Mouse (Mus musculus) hindbrain, postnatal 0 days (tissue): Measurements from ENCODE around the gene Mrps35. TPM values are rescaled to one million over a fixed set of nuclear protein-coding genes. Genes with fewer than 3 reads are reported as not detected.

Experiments
- ATAC-seq: fragments of 200-750 bp; cut with Nextera tagmentation; 2 replicates; pipeline ENCODE4 v1.8.0; 2017; ENCODE audit warnings: mild to moderate bottlenecking, moderate TSS enrichment, moderate library complexity
- DNase-seq: peaks from one replicate; pipeline ENCODE4 v3.0.0-alpha.2; 2015; ENCODE audit warnings: low spot score
- H3K27ac ChIP-seq: fragments of 300-500 bp; sonication (generic); 2 replicates; pipeline ENCODE4 v1.5.1; 2014; ENCODE audit warnings: mild to moderate bottlenecking
- H3K27me3 ChIP-seq: fragments of 300-500 bp; sonication (generic); 2 replicates; pipeline ENCODE4 v1.6.1; 2014; ENCODE audit warnings: low read length, mixed read lengths; ENCODE audit not compliant: insufficient read depth
- H3K36me3 ChIP-seq: fragments of 300-500 bp; sonication (generic); 2 replicates; pipeline ENCODE4 v1.6.1; 2014; ENCODE audit warnings: low read length, mixed read lengths; ENCODE audit not compliant: insufficient read depth
- H3K4me1 ChIP-seq: fragments of 300-500 bp; sonication (generic); 2 replicates; pipeline ENCODE4 v1.6.1; 2014; ENCODE audit warnings: antibody characterized with exemption, low read length, mixed read lengths; ENCODE audit not compliant: insufficient read depth
- H3K4me2 ChIP-seq: fragments of 300-500 bp; sonication (generic); 2 replicates; pipeline ENCODE4 v1.6.1; 2014; ENCODE audit warnings: low read depth, mild to moderate bottlenecking, low read length, moderate library complexity, mixed read lengths
- H3K4me3 ChIP-seq: fragments of 300-500 bp; sonication (generic); 2 replicates; pipeline ENCODE4 v1.5.1; 2014; ENCODE audit warnings: low read length
- H3K9ac ChIP-seq: fragments of 300-500 bp; sonication (generic); replicated peaks from 2 replicates; pipeline ENCODE4 v1.6.1; 2014; ENCODE audit warnings: mild to moderate bottlenecking, low read length, moderate library complexity, mixed read lengths
- H3K9me3 ChIP-seq: fragments of 300-500 bp; sonication (generic); 2 replicates; pipeline ENCODE4 v1.6.1; 2016; ENCODE audit warnings: low read length, mixed read lengths
- CTCF ChIP-seq: IDR thresholded peaks from 2 replicates; pipeline ENCODE4 v1.5.1; 2016; ENCODE audit warnings: antibody characterized with exemption, control low read depth, low read depth
- WGBS: fragments of 180-500 bp; shearing (Covaris S2); extraction: QIAGEN DNeasy Blood & Tissue Kit; methylation state at CpG from one replicate; pipeline ENCODE4 v1.1.7; 2014; 5-methylcytosine and 5-hydroxymethylcytosine counted together
- polyA plus RNA-seq: library from polyadenylated mRNA; unstranded; fragments of >200 nt; fragmentation: Nextera tagmentation; extraction: Ambion mirVana; gene quantifications from 2 replicates; pipeline ENCODE4 v1.2.1, GENCODE M21; 2015
- total RNA-seq: library from RNA; depleted of rRNA; stranded (reverse); fragments of >200 nt; gene quantifications from 2 replicates; pipeline ENCODE4 v1.2.3, GENCODE M21; 2014

Mrps35 gene
- total and polyA plus RNA-seq, 2 experiments from 2014 or later, result 8.3 to 78.5 TPM

GRCm38 (mm10) chr6:147017906-147018305 lies 24.7 kb upstream of the Mrps35 start:
- Histone ChIP-seq H3K27ac (no peak overlapping the region), H3K27me3 (no peaks in the 10 kb centered on the region), H3K36me3 (no peaks in the 10 kb centered on the region), H3K4me3 (no peak overlapping the region), H3K4me1 (no peaks in the 10 kb centered on the region), H3K9me3 (no peaks in the 10 kb centered on the region), H3K9ac (no peak overlapping the region), H3K4me2 (no peak overlapping the region)
- WGBS, result 87% methylated on average over 4 of the region's 4 CpGs
- DNase-seq (no peak), ATAC-seq (no peak)
- no peak for TF ChIP-seq CTCF

DNA sequence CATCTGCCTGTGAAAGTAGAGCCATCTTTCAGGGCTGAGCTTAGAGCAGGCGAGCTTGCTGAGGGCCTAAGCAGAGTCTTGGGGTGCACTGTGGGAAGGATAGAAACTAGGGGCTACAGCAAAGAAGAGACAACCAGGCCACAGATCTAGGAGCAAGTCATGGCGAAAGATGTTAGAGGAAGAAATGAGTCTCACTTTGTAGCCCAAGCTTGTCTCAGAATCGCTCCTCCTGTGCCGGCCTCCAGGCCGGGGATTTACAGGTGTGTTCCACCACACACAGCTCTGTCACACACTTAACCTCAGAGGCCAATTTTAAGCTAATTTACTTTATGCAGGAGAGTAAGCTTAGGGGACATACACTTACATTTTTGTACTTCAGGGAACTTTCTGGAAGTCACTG lies 24.2 kb upstream of the Mrps35 start:
- no peak for TF ChIP-seq CTCF
- DNase-seq, result no peak
- no peaks in the 10 kb centered on the region for H3K9me3 ChIP-seq
- H3K4me3 ChIP-seq, result no peak overlapping the region
- H3K27ac ChIP-seq, result no peak overlapping the region
- no peaks in the 10 kb centered on the region for H3K36me3 ChIP-seq
- no peak for ATAC-seq
- no peak overlapping the region for H3K9ac ChIP-seq
- H3K4me1 ChIP-seq, result no peaks in the 10 kb centered on the region
- no peaks in the 10 kb centered on the region for H3K27me3 ChIP-seq
- WGBS, result 95% methylated on average over 5 of the region's 5 CpGs
- H3K4me2 ChIP-seq, result no peak overlapping the region

DNA sequence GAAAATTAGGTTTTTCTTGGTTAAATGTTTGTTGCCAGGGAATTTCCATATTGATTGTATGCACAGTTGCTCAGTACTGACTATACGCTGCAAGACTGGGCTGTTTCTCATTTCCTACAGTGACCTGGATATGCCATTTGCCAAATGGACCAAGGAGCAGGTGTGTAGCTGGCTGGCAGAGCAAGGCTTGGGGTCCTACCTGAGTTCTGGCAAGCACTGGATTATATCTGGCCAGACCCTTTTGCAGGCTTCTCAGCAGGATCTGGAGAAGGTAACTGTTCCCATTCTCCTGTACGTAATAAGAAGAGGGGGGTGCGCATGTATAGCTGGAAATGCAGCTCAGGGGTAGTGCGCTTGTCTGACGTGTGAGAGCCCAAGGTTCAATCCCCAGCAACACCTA lies 21.4 kb upstream of the Mrps35 start:
- no peak overlapping the region for H3K27ac ChIP-seq
- 90% methylated on average over 5 of the region's 5 CpGs for WGBS
- no peak overlapping the region for H3K4me2 ChIP-seq
- H3K36me3 ChIP-seq, result no peaks in the 10 kb centered on the region
- ATAC-seq (no peak), DNase-seq (no peak)
- H3K4me1 ChIP-seq, result no peaks in the 10 kb centered on the region
- H3K27me3 ChIP-seq, result no peaks in the 10 kb centered on the region
- H3K4me3 ChIP-seq, result no peak overlapping the region
- no peaks in the 10 kb centered on the region for H3K9me3 ChIP-seq
- H3K9ac ChIP-seq, result no peak overlapping the region
- TF ChIP-seq CTCF, result no peak

GRCm38 (mm10) chr6:147022375-147023132 lies 20.0 kb upstream of the Mrps35 start:
- DNase-seq, result no peak

DNA sequence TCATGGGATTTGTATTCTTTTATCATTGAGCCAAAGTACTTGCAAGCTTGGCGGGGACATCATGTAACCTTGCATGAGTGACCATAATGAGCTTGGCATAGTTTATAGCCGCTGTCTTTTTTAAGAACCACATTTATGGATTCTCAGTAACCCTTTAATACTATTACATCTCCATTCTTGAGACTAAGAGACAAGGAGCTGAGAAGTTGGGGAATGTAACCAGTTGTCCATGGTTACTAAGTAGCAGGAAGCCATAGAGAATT lies 19.5 kb upstream of the Mrps35 start:
- H3K27me3 ChIP-seq, result no peaks in the 10 kb centered on the region
- no peaks in the 10 kb centered on the region for H3K4me1 ChIP-seq
- DNase-seq, result no peak
- no peak for ATAC-seq
- no peaks in the 10 kb centered on the region for H3K9me3 ChIP-seq
- WGBS, result 72% methylated on average over 2 of the region's 2 CpGs
- H3K4me2 ChIP-seq, result no peak overlapping the region
- 0 out of 2 replicates have a peak, but pooled peaks cover 3% of the 10 kb centered on the region for H3K36me3 ChIP-seq
- H3K4me3 ChIP-seq, result no peak overlapping the region
- no peak overlapping the region for H3K9ac ChIP-seq
- no peak overlapping the region for H3K27ac ChIP-seq
- TF ChIP-seq CTCF, result no peak

More at GRCm38 (mm10) chr6:147022375-147023132, 20.0 kb upstream of the Mrps35 start:
- Histone ChIP-seq H3K9ac (no peak overlapping the region), H3K4me3 (no peak overlapping the region), H3K4me1 (no peaks in the 10 kb centered on the region), H3K36me3 (0 out of 2 replicates have a peak, but pooled peaks cover 1% of the 10 kb centered on the region), H3K27me3 (no peaks in the 10 kb centered on the region), H3K4me2 (no peak overlapping the region), H3K27ac (no peak overlapping the region), H3K9me3 (no peaks in the 10 kb centered on the region)
- WGBS, result 79% methylated on average over 16 of the region's 16 CpGs
- no peak for ATAC-seq
- TF ChIP-seq CTCF, result no peak

GRCm38 (mm10) chr6:147023568-147023967 lies 19.0 kb upstream of the Mrps35 start:
- Histone ChIP-seq H3K36me3 (0 out of 2 replicates have a peak, but pooled peaks cover 3% of the 10 kb centered on the region), H3K27me3 (no peaks in the 10 kb centered on the region), H3K4me2 (no peak overlapping the region), H3K4me3 (no peak overlapping the region), H3K9ac (no peak overlapping the region), H3K27ac (no peak overlapping the region), H3K9me3 (no peaks in the 10 kb centered on the region), H3K4me1 (no peaks in the 10 kb centered on the region)
- TF ChIP-seq CTCF, result no peak
- no peak for DNase-seq
- ATAC-seq, result no peak

DNA sequence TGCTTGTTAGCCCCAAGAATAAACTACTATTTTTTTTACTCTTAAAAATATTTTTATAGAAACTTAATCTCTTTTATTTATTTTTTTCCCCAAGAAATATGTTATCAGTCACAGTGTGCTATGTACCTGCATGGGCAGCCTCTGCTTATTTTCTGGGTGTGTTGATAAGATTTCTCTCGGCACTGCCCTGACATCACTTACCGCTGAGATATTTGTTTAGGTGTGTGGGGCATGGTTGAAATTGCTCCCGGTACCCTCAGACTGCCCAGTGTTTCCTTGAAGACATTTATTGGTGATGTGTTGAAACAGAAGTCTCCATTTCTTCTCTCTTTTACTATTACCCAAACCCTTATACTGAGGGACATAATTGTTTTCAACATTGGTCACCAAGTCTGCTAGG lies 17.8 kb upstream of the Mrps35 start:
- Histone ChIP-seq H3K27me3 (no peaks in the 10 kb centered on the region), H3K4me2 (no peak overlapping the region), H3K36me3 (0 out of 2 replicates have a peak, but pooled peaks cover 3% of the 10 kb centered on the region), H3K4me3 (no peak overlapping the region), H3K9ac (no peak overlapping the region), H3K27ac (no peak overlapping the region), H3K4me1 (no peaks in the 10 kb centered on the region), H3K9me3 (no peaks in the 10 kb centered on the region)
- DNase-seq, result no peak
- ATAC-seq, result no peak
- WGBS, result 90% methylated on average over 3 of the region's 3 CpGs
- TF ChIP-seq CTCF, result no peak
